Mouse (Mus musculus) MEL (cell line): Measurements from ENCODE around the gene Fgfr2. TPM values are rescaled to one million over a fixed set of nuclear protein-coding genes. Genes with fewer than 3 reads are reported as not detected.

Experiments used
- DNase-seq: peaks from one replicate; pipeline ENCODE4 v3.0.0; 2011; ENCODE audit warnings: low read depth, low spot score
- H3K27ac ChIP-seq: 2 replicates; pipeline ENCODE4 v1.5.1; 2012; ENCODE audit warnings: low read depth, mild to moderate bottlenecking, control low read depth, low read length, moderate library complexity; ENCODE audit not compliant: control insufficient read depth
- H3K27me3 ChIP-seq, 2 experiments: fragments of 150-350 bp in 1 of 2; sonication (generic) in 1 of 2; 2 replicates each; pipeline ENCODE4 v1.6.1; 2012; ENCODE audit warnings: low read length in 2 of 2, mild to moderate bottlenecking in 2 of 2, improper control_type of control experiment in 1 of 2, moderate library complexity in 1 of 2; ENCODE audit not compliant: insufficient read depth in 2 of 2, control insufficient read depth in 1 of 2
- H3K36me3 ChIP-seq, 2 experiments: 2 replicates each; pipeline ENCODE4 v1.6.1; 2012 to 2014; ENCODE audit warnings: low read length in 2 of 2, improper control_type of control experiment in 1 of 2, inconsistent platforms in 1 of 2, mild to moderate bottlenecking in 1 of 2; ENCODE audit not compliant: insufficient read depth in 2 of 2, control insufficient read depth in 1 of 2
- H3K4me1 ChIP-seq, 2 experiments: fragments of 150-350 bp in 1 of 2; sonication (generic) in 1 of 2; 2 replicates each; pipeline ENCODE4 v1.6.1; 2012; ENCODE audit warnings: low read length in 2 of 2, improper control_type of control experiment in 1 of 2, mild to moderate bottlenecking in 1 of 2; ENCODE audit not compliant: insufficient read depth in 2 of 2, control insufficient read depth in 1 of 2
- H3K4me3 ChIP-seq, 2 experiments: fragments of 150-350 bp in 1 of 2; sonication (generic) in 1 of 2; 2 replicates each; pipeline ENCODE4 v1.5.1; 2012; ENCODE audit warnings: low read depth in 2 of 2, low read length in 2 of 2, mild to moderate bottlenecking in 2 of 2, moderate library complexity in 2 of 2, control low read depth in 1 of 2, improper control_type of control experiment in 1 of 2; ENCODE audit not compliant: control insufficient read depth in 1 of 2, insufficient read depth in 1 of 2
- H3K79me2 ChIP-seq: 2 replicates; pipeline ENCODE4 v1.6.1; 2012; ENCODE audit warnings: mild to moderate bottlenecking, low read length, moderate library complexity; ENCODE audit not compliant: control insufficient read depth, poor library complexity, insufficient read depth
- H3K9ac ChIP-seq: 2 replicates; pipeline ENCODE4 v1.6.1; 2012; ENCODE audit warnings: low read depth, mild to moderate bottlenecking, control low read depth, low read length, moderate library complexity; ENCODE audit not compliant: control insufficient read depth, poor library complexity, severe bottlenecking
- H3K9me3 ChIP-seq: fragments of 150-350 bp; sonication (generic); replicated peaks from 2 replicates; pipeline ENCODE4 v1.6.1; 2012; ENCODE audit warnings: mild to moderate bottlenecking, low read length, improper control_type of control experiment, moderate library complexity; ENCODE audit not compliant: insufficient read depth
- CHD1 ChIP-seq: IDR thresholded peaks from 2 replicates; pipeline ENCODE4 v1.6.1; 2012; ENCODE audit warnings: low read depth, mild to moderate bottlenecking, inconsistent platforms, low read length, improper control_type of control experiment
- CTCF ChIP-seq, 3 experiments: IDR thresholded peaks in 2 of 3; conservative IDR thresholded peaks in 1 of 3; 2 replicates each; pipeline ENCODE4 v1.5.1; 2011 to 2012; ENCODE audit warnings: low read length in 3 of 3, low read depth in 2 of 3, mild to moderate bottlenecking in 2 of 3, improper control_type of control experiment in 1 of 3, inconsistent platforms in 1 of 3, mixed read lengths in 1 of 3, moderate library complexity in 1 of 3; ENCODE audit not compliant: control insufficient read depth in 1 of 3, insufficient read depth in 1 of 3, poor library complexity in 1 of 3, severe bottlenecking in 1 of 3
- GATA1 ChIP-seq: IDR thresholded peaks from 2 replicates; pipeline ENCODE4 v1.6.1; 2011; ENCODE audit warnings: low read depth, low read length, improper control_type of control experiment
- JUND ChIP-seq: IDR thresholded peaks from 2 replicates; pipeline ENCODE4 v1.6.1; 2011; ENCODE audit warnings: low read depth, mild to moderate bottlenecking, improper control_type of control experiment, low read length
- RCOR1 ChIP-seq: IDR thresholded peaks from 2 replicates; pipeline ENCODE4 v1.6.1; 2012; ENCODE audit warnings: low read depth, mild to moderate bottlenecking, inconsistent platforms, low read length, improper control_type of control experiment
- SIN3A ChIP-seq: IDR thresholded peaks from 2 replicates; pipeline ENCODE4 v1.6.1; 2012; ENCODE audit warnings: low read length, improper control_type of control experiment, inconsistent platforms
- ZC3H11A ChIP-seq: IDR thresholded peaks from 2 replicates; pipeline ENCODE4 v1.6.1; 2012; ENCODE audit warnings: low read depth, mild to moderate bottlenecking, inconsistent platforms, low read length, improper control_type of control experiment
- polyA plus RNA-seq, 2 experiments: library from polyadenylated mRNA; stranded (reverse) in 1 of 2; unstranded in 1 of 2; fragments of >175 nt in 1 of 2; fragments of >200 nt in 1 of 2; gene quantifications; 2 replicates each; pipeline versions ENCODE4 v1.2.1 to v1.2.4; 2012; ENCODE audit warnings: low replicate concordance in 2 of 2, low read depth in 1 of 2; ENCODE audit not compliant: insufficient read length in 2 of 2, insufficient read depth in 1 of 2, missing spikeins in 1 of 2
- total RNA-seq: library from RNA; depleted of rRNA; stranded (reverse); fragments of 300-350 nt; gene quantifications from 2 replicates; pipeline ENCODE4 v1.2.3, GENCODE M21; 2012

Gene Fgfr2
- total and polyA plus RNA-seq, 3 experiments, result not detected

GRCm38 (mm10) chr7:132787496-132788190 lies 335.5 kb downstream of the Fgfr2 start:
- DNase-seq, result no peak
- Histone ChIP-seq H3K9me3 (no peaks in the 10 kb centered on the region), H3K4me3 (no peak overlapping the region), H3K27ac (no peak overlapping the region), H3K27me3 (no peaks in the 10 kb centered on the region), H3K4me1 (no peaks in the 10 kb centered on the region), H3K9ac (no peak overlapping the region)
- TF ChIP-seq SIN3A (no peak), JUND (no peak)
- TF ChIP-seq, all 39 proteins: peak for 0
- H3K79me2 ChIP-seq, result peaks cover 2% of the 10 kb centered on the region; the same call in 1 of the 2 replicates
- H3K36me3 ChIP-seq, result no peaks in the 10 kb centered on the region; a peak in 1 of 4 replicates

DNA sequence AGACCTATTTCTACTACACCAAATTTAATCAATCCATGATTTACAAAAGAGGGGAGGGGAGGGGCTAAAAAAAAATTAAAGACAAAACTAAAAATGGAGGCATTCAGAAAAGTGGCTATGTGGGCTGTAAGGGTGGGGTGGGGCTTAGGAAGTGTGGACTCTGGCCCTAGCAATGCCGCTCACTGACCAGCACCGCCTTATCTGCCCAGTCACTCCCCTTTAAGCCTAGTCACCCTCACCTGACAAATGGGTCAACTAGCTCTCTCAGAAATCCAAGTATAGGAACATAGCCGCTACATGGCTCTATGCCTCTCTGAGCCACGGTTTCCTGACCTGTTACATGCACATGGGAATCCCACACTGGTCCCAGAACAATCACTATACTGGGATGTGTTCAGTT lies 336.1 kb downstream of the Fgfr2 start:
- peaks cover under 1% of the 10 kb centered on the region; the same call in 1 of the 2 replicates for H3K79me2 ChIP-seq
- H3K4me1 ChIP-seq, result no peaks in the 10 kb centered on the region
- H3K9me3 ChIP-seq, result no peaks in the 10 kb centered on the region
- no peaks in the 10 kb centered on the region; a peak in 1 of 4 replicates for H3K36me3 ChIP-seq
- no peak overlapping the region for H3K4me3 ChIP-seq
- no peak for DNase-seq
- H3K9ac ChIP-seq, result no peak overlapping the region
- no peak for TF ChIP-seq CHD1
- TF ChIP-seq, all 39 proteins: peak for 0
- Histone ChIP-seq H3K27me3 (no peaks in the 10 kb centered on the region), H3K27ac (no peak overlapping the region)

DNA sequence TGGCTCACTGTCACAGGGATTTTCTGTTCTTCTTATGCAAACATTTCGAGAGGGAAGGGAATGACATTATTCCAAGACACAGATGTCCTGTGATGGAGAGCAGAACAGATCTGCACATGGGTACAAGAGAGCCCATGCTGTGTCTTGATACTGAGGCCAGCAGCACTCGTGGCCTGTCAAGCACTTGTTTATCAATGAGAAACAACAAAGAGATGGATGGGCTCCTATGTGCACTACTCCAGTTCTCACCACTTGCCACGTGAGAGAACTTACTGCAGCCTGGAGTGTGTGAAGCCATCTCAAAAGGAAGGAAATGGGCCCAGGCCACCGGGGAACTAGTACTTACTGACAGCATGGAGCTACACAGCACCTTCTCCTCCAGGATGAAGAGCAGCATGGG lies 336.6 kb downstream of the Fgfr2 start:
- H3K9ac ChIP-seq, result no peak overlapping the region
- H3K4me3 ChIP-seq, result no peak overlapping the region
- no peaks in the 10 kb centered on the region for H3K9me3 ChIP-seq
- no peaks in the 10 kb centered on the region for H3K79me2 ChIP-seq
- no peaks in the 10 kb centered on the region; a peak in 1 of 4 replicates for H3K36me3 ChIP-seq
- no peaks in the 10 kb centered on the region for H3K4me1 ChIP-seq
- no peak for DNase-seq
- H3K27ac ChIP-seq, result no peak overlapping the region
- H3K27me3 ChIP-seq, result no peaks in the 10 kb centered on the region
- TF ChIP-seq RCOR1 (no peak), ZC3H11A (no peak), GATA1 (no peak), CTCF (IDR thresholded peaks at IDR 0.05 in 2 of 3, conservative IDR thresholded peaks at IDR 0.05 in 1 of 3; ENCODE audit: control insufficient read depth in 1 of 3, insufficient read depth in 1 of 3, low read depth in 2 of 3, low read length in 3 of 3, poor library complexity in 1 of 3, severe bottlenecking in 1 of 3) (no peak)

DNA sequence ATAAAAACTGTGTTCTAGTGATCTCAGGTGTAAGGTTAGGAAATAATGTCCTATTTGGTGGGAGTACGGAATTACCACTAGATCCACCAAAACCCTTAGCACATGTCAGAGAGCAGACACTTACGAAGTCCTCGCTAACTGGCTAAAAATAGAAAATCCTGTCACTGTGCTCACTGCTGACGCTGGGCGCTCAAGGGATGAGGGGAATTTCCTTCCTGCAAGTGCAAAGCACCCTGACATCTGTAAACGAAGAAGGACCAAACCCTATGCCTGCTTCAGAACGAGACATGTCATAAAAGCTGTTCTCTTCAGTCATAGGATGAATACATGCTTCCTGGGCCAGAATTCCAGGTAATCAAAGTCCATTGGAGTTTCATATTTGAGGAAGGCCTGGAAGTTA lies 337.1 kb downstream of the Fgfr2 start:
- no peaks in the 10 kb centered on the region; a peak in 1 of 4 replicates for H3K36me3 ChIP-seq
- no peaks in the 10 kb centered on the region for H3K79me2 ChIP-seq
- no peak overlapping the region for H3K4me3 ChIP-seq
- H3K27me3 ChIP-seq, result no peaks in the 10 kb centered on the region
- no peak overlapping the region for H3K9ac ChIP-seq
- TF ChIP-seq JUND, result no peak
- no peaks in the 10 kb centered on the region for H3K9me3 ChIP-seq
- no peak overlapping the region for H3K27ac ChIP-seq
- no peaks in the 10 kb centered on the region for H3K4me1 ChIP-seq
- DNase-seq, result no peak
